Mouse (Mus musculus): ENCODE measurements at regions not wholly inside any gene's neighbourhood (a gene's known extent, or its start where the extent isn't known, plus 50 kb on each side); places are given as distances from the start of the nearest gene placed in this dataset.

GRCm38 (mm10) chr1:143881192-143881591 is 104.1 kb downstream of the Uchl5 start:
- no peak for DNase-seq (ENCODE audit: low read depth, low spot score)

GRCm38 (mm10) chr1:143879622-143880021 is 102.5 kb downstream of the Uchl5 start:
- DNase-seq (ENCODE audit: low read depth, low spot score), result no peak

- no peak for DNase-seq (ENCODE audit: low read depth, low spot score)
Observed at GRCm38 (mm10) chr1:143878266-143878665, 101.2 kb downstream of the Uchl5 start.

GRCm38 (mm10) chr1:143860319-143860718 is 83.2 kb downstream of the Uchl5 start:
- DNase-seq (ENCODE audit: low read depth, low spot score), result no peak

GRCm38 (mm10) chr1:143858532-143858931 is 81.5 kb downstream of the Uchl5 start:
- DNase-seq (ENCODE audit: low read depth, low spot score), result no peak

Data from CD4-positive, CD25-positive, alpha-beta regulatory T cell, adult 2 months (primary cell).